Mouse (Mus musculus): ENCODE data around the gene Ift74. TPM values are rescaled to one million over a fixed set of nuclear protein-coding genes. Genes with fewer than 3 reads are reported as not detected.

Ift74 gene
- total and polyA plus RNA-seq, 2 experiments from 2014 or later, result 31.2 to 33.4 TPM

GRCm38 (mm10) chr4:94696368-94696767, 82.1 kb downstream of the Ift74 start:
- TF ChIP-seq CTCF (IDR thresholded peaks at IDR 0.05; ENCODE audit: low read depth), result no peak
- no peaks in the 10 kb centered on the region for H3K36me3 ChIP-seq (ENCODE audit: insufficient read depth)
- ATAC-seq, result no peak
- H3K4me2 ChIP-seq (ENCODE audit: low read depth), result no peak overlapping the region
- DNase-seq, result no peak
- H3K27me3 ChIP-seq (ENCODE audit: insufficient read depth, low read length), result no peaks in the 10 kb centered on the region
- H3K4me1 ChIP-seq (ENCODE audit: insufficient read depth), result no peaks in the 10 kb centered on the region
- H3K9ac ChIP-seq, result no peak overlapping the region
- no peak overlapping the region for H3K27ac ChIP-seq (ENCODE audit: low read depth, low read length)
- no peaks in the 10 kb centered on the region for H3K9me3 ChIP-seq (ENCODE audit: low read length)
- WGBS, result 88% methylated on average over 3 of the region's 3 CpGs
- H3K4me3 ChIP-seq (ENCODE audit: low read depth, low read length), result no peak overlapping the region

- H3K4me3 ChIP-seq (ENCODE audit: low read depth, low read length), result no peak overlapping the region
- H3K9me3 ChIP-seq (ENCODE audit: low read length), result no peaks in the 10 kb centered on the region
- H3K9ac ChIP-seq, result no peak overlapping the region
- ATAC-seq (no peak), DNase-seq (no peak)
- no peaks in the 10 kb centered on the region for H3K27me3 ChIP-seq (ENCODE audit: insufficient read depth, low read length)
- no peak overlapping the region for H3K27ac ChIP-seq (ENCODE audit: low read depth, low read length)
- H3K4me2 ChIP-seq (ENCODE audit: low read depth), result no peak overlapping the region
- WGBS, result 96% methylated on average over 2 of the region's 2 CpGs
- no peaks in the 10 kb centered on the region for H3K4me1 ChIP-seq (ENCODE audit: insufficient read depth)
- H3K36me3 ChIP-seq (ENCODE audit: insufficient read depth), result no peaks in the 10 kb centered on the region
- no peak for TF ChIP-seq CTCF (IDR thresholded peaks at IDR 0.05; ENCODE audit: low read depth)
These were observed 96.7 kb downstream of the Ift74 start for GRCm38 (mm10) chr4:94711002-94711401.

DNA sequence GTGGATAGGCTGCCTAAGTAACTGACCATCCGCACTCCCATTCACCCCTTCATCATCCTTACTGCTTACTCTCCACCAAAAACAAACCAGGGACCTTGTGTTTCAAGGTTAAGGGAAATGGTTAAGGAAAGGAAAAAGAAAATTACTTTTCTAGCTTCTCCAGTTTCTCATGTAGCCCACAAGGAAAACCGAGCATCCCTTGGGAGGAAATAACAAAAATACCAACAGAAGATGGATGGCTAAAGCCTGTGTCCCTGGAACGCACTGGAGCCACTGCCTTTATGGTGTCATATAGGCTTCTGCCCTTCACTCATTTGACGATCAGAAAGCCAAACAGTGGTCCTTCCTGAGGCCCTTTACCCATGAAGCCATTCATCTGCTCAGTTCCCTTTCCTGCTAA, 97.1 kb downstream of the Ift74 start:
- H3K36me3 ChIP-seq (ENCODE audit: insufficient read depth), result no peaks in the 10 kb centered on the region
- H3K4me2 ChIP-seq (ENCODE audit: low read depth), result no peak overlapping the region
- H3K4me3 ChIP-seq (ENCODE audit: low read depth, low read length), result no peak overlapping the region
- H3K27me3 ChIP-seq (ENCODE audit: insufficient read depth, low read length), result no peaks in the 10 kb centered on the region
- no peak for TF ChIP-seq CTCF (IDR thresholded peaks at IDR 0.05; ENCODE audit: low read depth)
- H3K27ac ChIP-seq (ENCODE audit: low read depth, low read length), result no peak overlapping the region
- WGBS, result 84% methylated on average over 4 of the region's 4 CpGs
- H3K9me3 ChIP-seq (ENCODE audit: low read length), result no peaks in the 10 kb centered on the region
- ATAC-seq, result no peak
- DNase-seq, result no peak
- no peak overlapping the region for H3K9ac ChIP-seq
- H3K4me1 ChIP-seq (ENCODE audit: insufficient read depth), result no peaks in the 10 kb centered on the region

DNA sequence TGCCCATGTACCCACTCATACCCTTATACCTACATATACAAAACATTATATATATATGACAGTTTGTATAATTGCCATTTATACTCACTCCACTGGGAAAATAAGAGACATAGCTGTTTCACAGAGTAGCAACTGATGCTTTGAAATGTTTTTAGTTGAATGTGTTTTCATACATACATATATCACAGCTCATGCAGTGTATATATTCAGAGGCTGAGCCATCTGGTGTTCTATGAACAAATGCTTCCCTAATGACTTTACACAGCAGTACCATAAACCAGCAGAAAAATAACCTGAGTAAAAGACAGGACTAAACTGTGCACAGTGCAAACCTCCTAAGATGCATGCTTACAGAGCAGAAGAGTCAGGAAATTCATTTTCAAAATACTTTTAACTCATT, 99.5 kb downstream of the Ift74 start:
- no peak overlapping the region for H3K27ac ChIP-seq (ENCODE audit: low read depth, low read length)
- no peaks in the 10 kb centered on the region for H3K9me3 ChIP-seq (ENCODE audit: low read length)
- no peak overlapping the region for H3K4me3 ChIP-seq (ENCODE audit: low read depth, low read length)
- H3K27me3 ChIP-seq (ENCODE audit: insufficient read depth, low read length), result no peaks in the 10 kb centered on the region
- no peak for TF ChIP-seq CTCF (IDR thresholded peaks at IDR 0.05; ENCODE audit: low read depth)
- no peaks in the 10 kb centered on the region for H3K36me3 ChIP-seq (ENCODE audit: insufficient read depth)
- H3K4me1 ChIP-seq (ENCODE audit: insufficient read depth), result no peaks in the 10 kb centered on the region
- no peak overlapping the region for H3K4me2 ChIP-seq (ENCODE audit: low read depth)
- DNase-seq (no peak), ATAC-seq (peak; percentile 68)
- H3K9ac ChIP-seq, result no peak overlapping the region

GRCm38 (mm10) chr4:94715166-94715565, 100.9 kb downstream of the Ift74 start:
- no peak overlapping the region for H3K27ac ChIP-seq (ENCODE audit: low read depth, low read length)
- H3K36me3 ChIP-seq (ENCODE audit: insufficient read depth), result no peaks in the 10 kb centered on the region
- DNase-seq (no peak), ATAC-seq (no peak)
- H3K4me2 ChIP-seq (ENCODE audit: low read depth), result no peak overlapping the region
- H3K9me3 ChIP-seq (ENCODE audit: low read length), result no peaks in the 10 kb centered on the region
- no peak overlapping the region for H3K9ac ChIP-seq
- TF ChIP-seq CTCF (IDR thresholded peaks at IDR 0.05; ENCODE audit: low read depth), result no peak
- H3K27me3 ChIP-seq (ENCODE audit: insufficient read depth, low read length), result no peaks in the 10 kb centered on the region
- 35% methylated on average over 6 of the region's 6 CpGs for WGBS
- H3K4me1 ChIP-seq (ENCODE audit: insufficient read depth), result no peaks in the 10 kb centered on the region
- no peak overlapping the region for H3K4me3 ChIP-seq (ENCODE audit: low read depth, low read length)

DNA sequence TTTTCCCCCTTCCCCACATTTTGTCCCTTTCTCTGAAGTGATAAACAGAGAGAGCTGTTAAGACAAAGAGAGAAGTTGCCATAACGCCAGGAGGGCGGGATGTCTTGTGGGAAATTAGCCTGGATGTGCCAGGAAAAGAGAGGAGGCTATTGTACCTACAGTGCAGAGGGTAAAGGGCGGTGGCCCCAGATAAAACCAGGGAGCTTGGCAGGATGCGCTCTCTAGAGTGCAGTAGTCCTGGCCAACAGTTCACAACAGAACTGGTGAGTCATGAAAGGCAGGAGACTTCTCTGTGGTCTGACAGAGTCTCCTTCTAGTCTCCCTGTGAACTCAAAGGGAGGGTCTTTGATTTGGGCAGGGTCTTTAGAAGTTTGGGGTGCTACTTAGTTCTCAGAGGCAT, 111.5 kb downstream of the Ift74 start:
- no peak overlapping the region for H3K27ac ChIP-seq (ENCODE audit: low read depth, low read length)
- H3K4me3 ChIP-seq (ENCODE audit: low read depth, low read length), result no peak overlapping the region
- 69% methylated on average over 4 of the region's 4 CpGs for WGBS
- no peak overlapping the region for H3K4me2 ChIP-seq (ENCODE audit: low read depth)
- no peaks in the 10 kb centered on the region for H3K27me3 ChIP-seq (ENCODE audit: insufficient read depth, low read length)
- H3K9me3 ChIP-seq (ENCODE audit: low read length), result no peaks in the 10 kb centered on the region
- DNase-seq, result no peak
- no peaks in the 10 kb centered on the region for H3K36me3 ChIP-seq (ENCODE audit: insufficient read depth)
- ATAC-seq, result no peak
- no peaks in the 10 kb centered on the region for H3K4me1 ChIP-seq (ENCODE audit: insufficient read depth)
- TF ChIP-seq CTCF (IDR thresholded peaks at IDR 0.05; ENCODE audit: low read depth), result no peak
- H3K9ac ChIP-seq, result no peak overlapping the region

DNA sequence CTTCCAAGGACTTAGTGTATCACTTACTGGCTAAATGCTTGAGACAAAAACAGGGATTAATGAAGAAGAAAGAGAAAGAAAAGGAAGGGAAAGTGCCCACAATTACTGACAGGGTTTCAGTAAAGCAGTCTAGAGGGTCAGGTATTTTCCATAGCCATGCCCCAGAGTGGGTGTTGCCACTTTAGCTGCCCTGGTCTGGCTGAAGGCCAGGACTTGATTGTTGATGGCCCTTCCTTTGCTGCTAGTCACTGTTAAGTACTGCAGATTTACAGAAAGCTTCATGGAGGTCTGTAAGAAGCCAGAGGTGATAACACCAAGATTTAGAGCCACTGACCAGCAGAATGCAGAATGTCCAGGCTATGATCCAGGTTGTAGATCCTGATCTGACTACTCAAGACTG, 118.4 kb downstream of the Ift74 start:
- Histone ChIP-seq H3K4me1 (ENCODE audit: insufficient read depth) (no peaks in the 10 kb centered on the region), H3K4me2 (ENCODE audit: low read depth) (no peak overlapping the region), H3K27ac (ENCODE audit: low read depth, low read length) (no peak overlapping the region), H3K4me3 (ENCODE audit: low read depth, low read length) (no peak overlapping the region), H3K9me3 (ENCODE audit: low read length) (no peaks in the 10 kb centered on the region), H3K27me3 (ENCODE audit: insufficient read depth, low read length) (no peaks in the 10 kb centered on the region), H3K9ac (no peak overlapping the region), H3K36me3 (ENCODE audit: insufficient read depth) (no peaks in the 10 kb centered on the region)
- TF ChIP-seq CTCF (IDR thresholded peaks at IDR 0.05; ENCODE audit: low read depth), result no peak
- no peak for DNase-seq
- no peak for ATAC-seq
